21 mouse cellular contexts compared by ENCODE assay signal in the genomic region with DNA sequence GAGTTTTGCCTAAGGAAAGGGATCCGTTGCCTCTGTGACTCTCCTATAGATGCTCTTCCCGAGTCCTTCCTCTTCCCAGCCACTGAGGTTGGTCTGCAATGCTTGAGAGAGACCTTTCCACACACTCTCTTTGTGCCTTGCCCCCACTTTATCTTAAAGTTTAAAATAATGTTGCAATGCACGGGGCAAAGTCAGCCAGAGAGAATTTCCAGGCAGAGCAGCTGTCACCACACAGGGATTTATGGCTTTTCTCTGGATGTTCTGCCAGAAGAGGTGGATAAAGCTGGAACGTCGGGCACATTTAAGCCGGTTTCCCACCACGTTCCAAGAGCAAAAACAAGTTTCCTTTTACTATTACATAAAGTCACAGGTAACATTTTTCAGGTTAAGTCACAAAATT. TPM values are rescaled to one million over a fixed set of nuclear protein-coding genes. Genes with fewer than 3 reads are reported as not detected.
A peak's percentile ranks its signal among the peaks of the same experiment; 100 is the strongest.
DNase-seq lines count a peak whose midpoint lies in the region; ATAC-seq lines count a peak whose summit lies in the region.
"Had no signal": no experiment of that assay in that cellular context is flagged by ENCODE, and none has a peak within 500 bp of the region (broad histone marks: within the 10 kb centered on the region; RNA-seq: fewer than 3 reads in every experiment).

No protein-coding gene starts in this region.

- no peak overlapping the region for H3K9ac ChIP-seq in limb, embryonic 15.5 days
- no peak overlapping the region for H3K9ac ChIP-seq in forebrain, embryonic 13.5 days
- H3K9ac ChIP-seq: heart, embryonic 15.5 days; hindbrain, embryonic 12.5 days had no signal

- no peak overlapping the region for H3K27ac ChIP-seq in limb, embryonic 15.5 days
- no peak overlapping the region for H3K27ac ChIP-seq in limb, embryonic 10.5 days
- no peak overlapping the region for H3K27ac ChIP-seq in forebrain, embryonic 13.5 days
- H3K27ac ChIP-seq: heart, embryonic 15.5 days; hindbrain, embryonic 12.5 days had no signal

- peak; percentile 57 for DNase-seq in adrenal gland, adult 2 months
- no peak for DNase-seq in adrenal gland, adult 8-10 months
- no peak for DNase-seq in limb, embryonic 10.5 days (ENCODE audit: low spot score)
- DNase-seq in fat pad, adult 2 months (ENCODE audit: extremely low read depth, low read depth, low spot score) = peak; percentile 64
- DNase-seq in yolk sac, embryonic 10.5 days (ENCODE audit: low spot score) = peak; percentile 45
- no peak for DNase-seq in right cerebral cortex, postnatal 36 days (ENCODE audit: low spot score in 2 of 2)
- DNase-seq: cerebellum, postnatal 25 days; gastrocnemius, postnatal 14 days; thymus, adult 18-20 months had no signal

- no peak overlapping the region for H3K4me3 ChIP-seq in limb, embryonic 15.5 days
- no peak overlapping the region for H3K4me3 ChIP-seq in limb, embryonic 10.5 days
- no peak overlapping the region for H3K4me3 ChIP-seq in forebrain, embryonic 13.5 days
- H3K4me3 ChIP-seq: heart, embryonic 15.5 days; hindbrain, embryonic 12.5 days had no signal

- H3K27me3 ChIP-seq in limb, embryonic 15.5 days = no peaks in the 10 kb centered on the region; the same call in 1 of the 2 replicates
- H3K27me3 ChIP-seq in limb, embryonic 10.5 days (ENCODE audit: low read depth, poor library complexity, severe bottlenecking) = no peaks in the 10 kb centered on the region
- H3K27me3 ChIP-seq in forebrain, embryonic 13.5 days = no peaks in the 10 kb centered on the region
- H3K27me3 ChIP-seq: hindbrain, embryonic 12.5 days had no signal

- H3K4me1 ChIP-seq in limb, embryonic 15.5 days = peaks cover 17% of the 10 kb centered on the region
- no peaks in the 10 kb centered on the region for H3K4me1 ChIP-seq in limb, embryonic 10.5 days
- H3K4me1 ChIP-seq in forebrain, embryonic 13.5 days = no peaks in the 10 kb centered on the region
- H3K4me1 ChIP-seq: hindbrain, embryonic 12.5 days had no signal

- no peaks in the 10 kb centered on the region for H3K9me3 ChIP-seq in limb, embryonic 15.5 days
- no peaks in the 10 kb centered on the region for H3K9me3 ChIP-seq in limb, embryonic 10.5 days (replicated peaks)
- no peaks in the 10 kb centered on the region for H3K9me3 ChIP-seq in forebrain, embryonic 13.5 days (replicated peaks)
- H3K9me3 ChIP-seq: heart, embryonic 15.5 days; hindbrain, embryonic 12.5 days had no signal

- ATAC-seq in limb, embryonic 15.5 days (ENCODE audit: insufficient number of reproducible peaks, low FRiP score, low TSS enrichment, low read depth) = no peak
- no peak for ATAC-seq in forebrain, embryonic 13.5 days

- H3K4me2 ChIP-seq in limb, embryonic 15.5 days = 0 out of 2 replicates have a peak overlapping the region, but pooled peaks have one; percentile 14
- no peak overlapping the region for H3K4me2 ChIP-seq in forebrain, embryonic 13.5 days
- H3K4me2 ChIP-seq: heart, embryonic 15.5 days; hindbrain, embryonic 12.5 days; midbrain, embryonic 11.5 days had no signal

- no peaks in the 10 kb centered on the region for H3K36me3 ChIP-seq in limb, embryonic 15.5 days
- no peaks in the 10 kb centered on the region for H3K36me3 ChIP-seq in limb, embryonic 10.5 days
- no peaks in the 10 kb centered on the region for H3K36me3 ChIP-seq in forebrain, embryonic 13.5 days (ENCODE audit: poor library complexity, severe bottlenecking)
- H3K36me3 ChIP-seq: heart, embryonic 15.5 days; hindbrain, embryonic 12.5 days had no signal

- WGBS in limb, embryonic 15.5 days = 32% methylated on average over 7 of the region's 7 CpGs
- 56% methylated on average over 7 of the region's 7 CpGs for WGBS in limb, embryonic 10.5 days
- 87% methylated on average over 7 of the region's 7 CpGs for WGBS in forebrain, embryonic 13.5 days

RNA-seq across cellular contexts. Expression of gene Gas6, which starts 27.1 kb away (rescaled TPM):
- total RNA-seq in adrenal gland, adult 2 months (2021) = 100 to 1,000 TPM; 127 to 450 TPM
- polyA plus RNA-seq in adrenal gland, adult 2 months (2012; rRNA removed) = 260 and 429 TPM in 2 replicates
- total RNA-seq in adrenal gland, adult 8-10 months (2022) = 1,000 to 10,000 TPM in 1 of 4 experiments, 100 to 1,000 TPM in 3; 130 to 1,084 (median 297) TPM
- polyA plus RNA-seq in limb, embryonic 15.5 days (2015; fragmentation: Nextera tagmentation; extraction: Ambion mirVana) = 69.4 and 96.7 TPM in 2 replicates
- polyA plus RNA-seq in limb, embryonic 10.5 days (2016; fragmentation: Nextera tagmentation; extraction: Ambion mirVana) = 3.4 and 4.3 TPM in 2 replicates
- polyA plus RNA-seq in forebrain, embryonic 13.5 days (2015; fragmentation: Nextera tagmentation; extraction: Ambion mirVana) = 11.3 and 12.3 TPM in 2 replicates

RNA-seq across cellular contexts. Expression of gene 1700029H14Rik, which starts 40.9 kb away (rescaled TPM):
- total RNA-seq in adrenal gland, adult 2 months (2021) = not detected
- polyA plus RNA-seq in adrenal gland, adult 2 months (2012; rRNA removed) = not detected in 2 replicates
- not detected for total RNA-seq in adrenal gland, adult 8-10 months (2022)
- not detected in 2 replicates for polyA plus RNA-seq in limb, embryonic 15.5 days (2015; fragmentation: Nextera tagmentation; extraction: Ambion mirVana)
- not detected in 2 replicates for polyA plus RNA-seq in limb, embryonic 10.5 days (2016; fragmentation: Nextera tagmentation; extraction: Ambion mirVana)
- polyA plus RNA-seq in forebrain, embryonic 13.5 days (2015; fragmentation: Nextera tagmentation; extraction: Ambion mirVana) = not detected in 2 replicates
- total RNA-seq: gastrocnemius, postnatal 14 days had no signal
- polyA plus RNA-seq: embryonic facial prominence, embryonic 11.5 days; heart, embryonic 15.5 days; hindbrain, embryonic 12.5 days; intestine, embryonic 14.5 days; large intestine, adult 2 months; limb, embryonic 11.5 days; liver, embryonic 16.5 days; midbrain, embryonic 11.5 days; neural tube, embryonic 14.5 days; small intestine, adult 2 months had no signal

Comparison
In these comparisons a context has a peak if more than half of its experiments do, and no peak if none do; other contexts are left out.
1. DNase-seq: peak in adrenal gland, adult 2 months (single experiment), fat pad, adult 2 months (single experiment) and yolk sac, embryonic 10.5 days (single experiment); none in adrenal gland, adult 8-10 months (single experiment), limb, embryonic 10.5 days (single experiment) and right cerebral cortex, postnatal 36 days (0 of 2).